Mouse (Mus musculus) heart, postnatal 14 days (tissue): ENCODE results near the gene Ftsj1. TPM values are rescaled to one million over a fixed set of nuclear protein-coding genes. Genes with fewer than 3 reads are reported as not detected.
A peak's percentile ranks its signal among the peaks of the same experiment; 100 is the strongest.

Experiments used
- DNase-seq, 2 experiments: peaks; one replicate each; pipeline ENCODE4 v3.0.0; 2021 to 2022
- intact Hi-C: fragments of 180-260 bp; cut with DNase I; formaldehyde crosslinking; loops from one replicate; pipeline ENCODE4 v1.15.1; 2025
- long read RNA-seq, 2 experiments: library from polyadenylated mRNA; stranded (forward); transcript quantifications; one replicate each; pipeline ENCODE4 v2.0.0; 2021
- total RNA-seq, 2 experiments: library from RNA; stranded (reverse); gene quantifications; 2 replicates each; pipeline ENCODE4 v1.2.3; 2021

Gene Ftsj1
- total RNA-seq, result 10 to 100 TPM in 1 of 2 experiments, 1 to 10 TPM in 1; 9.8 to 12.7 TPM
- long read RNA-seq, experiment 1, transcript Ftsj1-203 (13 exons, 1,656 nt), result major isoform, 22 of 28 reads
- long read RNA-seq, experiment 1, transcript Ftsj1-201 (13 exons, 3,425 nt), result minor isoform, 5 of 28 reads
- long read RNA-seq, experiment 1, partial matches to known transcripts, result 0 of 28 reads
- long read RNA-seq, experiment 1, other reads (novel, unspliced or antisense), result 1 of 28 reads
- long read RNA-seq, experiment 2, transcript Ftsj1-203 (13 exons, 1,656 nt), result major isoform, 11 of 16 reads
- long read RNA-seq, experiment 2, partial matches to known transcripts, result 2 of 16 reads
- long read RNA-seq, experiment 2, other reads (novel, unspliced or antisense), result 1 of 16 reads

DNA sequence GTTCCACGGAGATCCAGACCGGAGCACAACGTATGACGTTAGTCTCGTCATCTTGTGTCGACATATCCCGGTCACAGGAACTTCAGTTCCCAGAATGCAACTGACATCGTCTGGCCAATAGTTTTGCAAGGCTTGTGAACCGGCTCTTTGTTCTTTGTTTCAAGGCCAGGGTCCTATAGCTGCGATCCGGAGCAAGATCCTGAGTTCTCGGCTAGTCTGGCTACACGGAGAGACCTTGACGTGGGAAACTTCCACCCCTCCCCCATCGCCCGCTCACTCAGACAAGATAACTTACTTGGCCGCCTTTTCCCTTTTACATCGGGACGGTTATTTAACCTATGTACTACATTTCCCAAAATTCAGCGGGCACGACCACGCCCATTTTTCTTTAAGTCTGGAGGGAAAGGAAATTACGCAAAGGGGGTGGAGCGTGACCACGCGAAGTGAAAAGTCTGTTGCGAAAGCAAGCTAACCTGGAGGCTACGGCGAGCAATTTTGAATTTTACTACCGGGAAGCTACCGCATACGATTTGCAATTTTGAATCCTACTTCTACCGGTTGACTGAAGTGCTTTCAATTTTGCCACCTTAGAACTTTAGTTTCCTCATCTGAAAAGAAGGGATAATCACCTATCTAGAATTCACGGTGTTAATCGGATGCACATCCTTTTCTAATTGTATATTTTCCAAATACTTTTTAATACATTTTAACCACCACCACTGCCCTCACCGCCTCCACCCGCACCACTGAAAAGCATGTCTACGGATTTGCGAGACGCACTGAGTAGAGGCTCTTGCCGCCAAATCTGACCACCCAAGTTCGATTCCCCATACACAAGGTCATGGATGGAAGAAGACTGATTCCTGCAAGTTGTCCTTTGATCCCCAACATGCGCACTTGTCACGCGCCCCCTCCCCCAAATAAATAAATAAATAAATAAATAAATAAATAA is at the start of gene Ftsj1:
Ftsj1 (minus strand) TSS at position 73 of the 952 bp plus-strand sequence.
- peak; percentile 67 to 72 for DNase-seq
- intact Hi-C loops, result loop anchor here (5.0 kb wide), 1 partner anchor 60 kb away; the partner anchor contains the start of gene Ebp

DNA sequence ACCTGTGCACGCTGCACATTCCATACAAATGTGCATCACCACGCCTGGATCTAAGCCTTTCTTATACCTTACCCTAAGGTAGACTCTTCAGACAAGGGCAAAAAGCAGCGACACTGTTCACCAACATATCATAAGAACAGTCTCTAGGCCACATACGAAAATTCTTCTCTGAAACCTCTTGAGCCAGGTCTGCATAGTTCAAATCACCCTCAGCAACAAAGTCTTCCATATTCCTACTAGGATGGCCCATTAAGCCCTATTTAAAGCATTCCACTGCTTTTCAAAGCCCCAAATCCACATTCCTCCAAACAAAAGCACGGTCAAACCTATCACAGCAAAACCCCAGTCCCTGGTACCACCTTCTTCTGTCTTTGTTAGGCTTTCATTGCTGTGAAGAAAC is 36.4 kb upstream of the Ftsj1 start:
- intact Hi-C loops, result no loop called here
- DNase-seq, result no peak

DNA sequence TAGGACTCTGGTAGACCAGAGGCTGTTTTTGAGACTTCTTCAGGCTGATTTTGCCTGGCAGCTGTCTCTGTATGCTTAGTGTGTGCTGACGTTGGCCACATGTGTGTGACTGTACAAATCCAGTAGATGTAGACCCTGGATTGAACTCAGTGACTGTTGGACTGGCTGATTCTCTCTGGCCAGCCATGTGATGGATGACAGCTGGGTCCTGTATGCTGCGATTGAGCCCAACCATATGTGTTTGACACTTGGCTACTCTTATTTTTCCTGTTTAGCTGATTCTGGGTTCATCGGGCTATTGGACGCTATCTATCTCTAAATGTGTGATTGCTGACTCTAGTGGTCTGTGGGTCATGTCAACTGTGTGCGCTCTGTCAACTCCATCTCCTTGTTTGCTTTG is 21.9 kb upstream of the Ftsj1 start:
- intact Hi-C loops, result no loop called here
- peak in 1 of 2 experiments; percentile 21 for DNase-seq

DNA sequence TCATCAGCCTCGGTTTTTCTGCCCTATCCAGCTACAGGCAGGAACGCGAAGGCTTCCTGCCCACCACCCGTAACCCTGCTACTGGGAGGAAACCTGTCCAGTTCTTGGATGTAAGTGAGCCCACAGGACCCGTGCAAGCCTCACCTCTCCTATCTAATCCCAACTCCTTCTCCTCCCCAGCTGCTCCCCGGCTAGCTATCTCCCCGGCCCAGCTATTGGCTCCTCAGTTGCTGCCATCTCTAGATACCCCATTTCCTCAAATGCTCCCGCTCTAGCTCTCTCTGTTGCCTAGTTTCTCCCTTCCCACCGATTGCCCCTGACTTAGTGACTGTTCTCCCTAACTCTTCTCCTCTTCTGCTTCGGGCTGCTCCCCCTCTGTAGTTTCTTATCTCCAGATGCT is 19.8 kb upstream of the Ftsj1 start:
- no peak for DNase-seq
- intact Hi-C loops, result no loop called here

DNA sequence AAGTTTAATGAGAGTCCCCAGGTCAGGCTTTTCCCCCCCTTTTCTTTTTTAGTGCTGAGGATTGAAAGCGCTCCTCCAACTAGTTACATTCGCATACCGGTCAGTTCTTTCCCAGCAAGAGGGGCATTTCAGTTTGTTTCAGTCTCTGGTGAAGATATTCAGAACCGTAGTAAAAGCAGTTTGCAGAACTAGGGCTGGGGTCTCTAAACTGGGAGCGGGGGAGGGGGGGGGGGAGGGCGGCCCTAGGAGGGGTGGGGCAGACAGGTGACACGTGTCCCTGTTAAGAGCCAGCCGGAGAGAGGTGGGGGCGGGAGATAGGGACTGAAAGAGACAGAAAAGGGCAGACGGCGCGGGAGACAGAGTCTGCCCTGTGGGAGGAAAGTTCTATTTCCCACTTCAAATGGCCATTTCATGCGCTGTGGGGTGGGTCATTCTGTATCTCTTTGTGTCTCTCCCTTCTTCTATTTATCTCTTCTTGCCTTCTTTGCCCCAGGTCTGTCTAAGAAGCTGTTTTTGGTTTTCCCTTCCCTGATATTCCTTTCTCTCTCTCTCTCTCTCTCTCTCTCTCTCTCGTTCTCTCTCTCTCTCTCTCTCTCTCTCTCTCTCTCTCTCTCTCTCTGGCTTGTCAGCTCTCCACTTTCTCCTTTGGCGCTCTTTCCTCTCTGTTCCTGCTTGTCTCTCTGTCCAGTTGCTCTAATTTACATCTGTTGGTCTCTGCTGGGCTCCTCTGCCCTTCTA is 19.0 kb upstream of the Ftsj1 start, which contains the start of gene Slc38a5:
Slc38a5 (plus strand) TSS at position 51 of the 738 bp plus-strand sequence.
- no peak for DNase-seq
- intact Hi-C loops, result no loop called here

DNA sequence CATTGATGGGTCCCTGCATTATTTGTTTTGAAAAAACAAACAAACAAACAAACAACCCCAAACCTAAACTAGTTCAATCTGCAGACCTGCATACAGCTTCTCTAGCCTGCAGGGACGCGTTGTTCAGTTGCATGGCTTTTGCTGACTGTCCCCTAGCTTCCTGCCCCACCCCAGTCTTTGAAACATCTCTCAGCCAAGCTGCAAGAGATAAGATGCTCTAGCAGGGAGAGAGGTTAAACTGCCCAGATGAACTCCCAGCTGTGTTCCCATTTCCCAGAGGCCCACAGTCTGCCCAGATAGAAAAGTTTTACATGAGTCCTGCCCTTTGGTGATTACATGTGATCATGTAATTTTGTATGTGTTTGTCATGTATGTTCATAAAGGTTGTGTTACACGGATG is 12.0 kb upstream of the Ftsj1 start:
- no peak for DNase-seq
- intact Hi-C loops, result no loop called here

DNA sequence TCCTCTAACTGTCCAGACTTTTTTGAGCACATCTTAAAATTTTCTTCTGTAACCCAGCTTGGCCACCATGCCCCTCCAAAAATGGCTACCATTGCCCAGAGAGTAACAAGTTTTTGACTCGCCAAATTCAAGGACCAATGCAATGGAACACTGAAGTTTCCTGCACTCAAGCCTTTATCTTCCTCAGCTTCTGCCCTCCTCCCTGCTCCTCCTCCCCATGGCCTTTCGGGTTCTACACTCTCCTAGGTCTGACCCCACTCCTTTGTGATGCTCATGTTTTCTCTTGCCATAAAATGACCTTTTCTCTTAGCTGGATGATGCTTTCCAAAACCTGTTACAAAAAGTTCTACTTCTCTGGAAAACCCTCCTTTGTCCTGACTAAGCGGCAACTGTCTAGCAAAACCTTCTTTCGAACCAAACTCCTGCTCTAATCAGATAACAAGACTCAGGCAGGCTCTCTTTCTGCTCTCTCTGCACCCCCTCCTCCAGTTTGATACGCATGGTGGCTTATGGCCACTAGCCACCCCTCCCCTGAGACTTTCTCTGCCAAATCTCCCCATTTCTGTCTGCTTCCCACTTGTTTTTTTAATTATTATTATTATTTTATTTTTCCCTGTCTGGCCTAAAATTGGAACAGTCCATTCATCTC is 11.1 kb upstream of the Ftsj1 start:
- no peak for DNase-seq
- intact Hi-C loops, result no loop called here

DNA sequence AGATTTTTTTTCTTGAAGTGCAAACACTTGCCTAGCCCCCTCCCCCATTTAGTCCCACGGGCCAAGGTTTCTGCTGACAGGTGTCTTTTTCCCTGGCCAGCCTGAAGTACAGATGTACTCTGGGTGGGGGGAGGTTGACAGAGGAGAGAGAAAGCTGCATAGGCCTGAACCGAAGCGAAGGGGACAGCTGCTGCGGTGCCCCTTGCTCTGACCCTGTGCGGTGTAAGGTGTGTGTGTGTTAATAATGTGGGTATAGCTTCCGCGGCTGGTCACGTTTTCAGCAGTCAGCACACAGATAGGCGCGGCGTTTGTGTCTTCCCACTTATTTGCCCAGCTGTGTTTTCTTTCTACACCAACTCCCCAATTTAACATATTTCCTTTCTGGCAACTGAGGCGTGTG is 7.3 kb upstream of the Ftsj1 start:
- intact Hi-C loops, result no loop called here
- DNase-seq, result no peak

DNA sequence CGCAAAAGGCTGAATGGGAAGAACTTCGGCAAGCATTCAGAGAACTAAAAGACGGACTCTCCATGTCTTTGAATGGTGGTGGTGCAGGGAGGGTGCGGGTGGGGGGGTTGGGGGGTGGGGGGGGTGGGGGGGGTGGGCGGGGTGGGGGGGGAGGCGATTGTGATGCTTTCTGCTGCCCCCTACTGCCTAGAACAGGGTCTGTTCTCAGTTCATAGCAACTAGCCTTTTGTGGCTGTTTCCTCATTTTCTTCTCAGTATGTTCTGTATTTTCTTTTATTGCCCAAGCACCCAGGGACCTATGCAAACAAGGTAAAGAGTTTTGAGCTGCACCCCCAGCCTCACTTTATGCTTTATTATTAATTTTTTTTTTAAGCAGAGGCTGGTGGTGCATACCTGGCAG is 3.6 kb upstream of the Ftsj1 start:
- DNase-seq, result no peak
- intact Hi-C loops, result no loop called here

DNA sequence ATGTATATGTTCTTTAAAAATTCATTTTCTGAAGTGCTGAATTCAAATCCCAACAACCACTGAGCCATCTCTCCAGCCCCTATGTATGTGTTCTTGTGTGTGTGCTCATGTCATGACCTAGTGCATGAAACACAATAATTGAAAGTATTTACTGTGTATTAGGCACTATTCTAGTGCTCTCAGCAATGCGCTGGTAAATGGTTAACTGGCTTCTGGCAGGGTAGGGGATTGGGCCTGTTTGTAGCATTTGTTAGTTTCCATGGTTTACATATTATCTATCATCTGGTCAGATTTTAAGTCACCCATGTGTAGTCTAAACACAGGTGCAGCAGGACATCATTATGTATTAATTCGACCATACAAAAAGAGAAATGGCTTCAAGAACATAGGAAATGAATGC is 1.5 kb upstream of the Ftsj1 start:
- DNase-seq, result no peak
- intact Hi-C loops, result loop anchor here (5.0 kb wide), 1 partner anchor 61 kb away; the partner anchor contains the start of gene Ebp

DNA sequence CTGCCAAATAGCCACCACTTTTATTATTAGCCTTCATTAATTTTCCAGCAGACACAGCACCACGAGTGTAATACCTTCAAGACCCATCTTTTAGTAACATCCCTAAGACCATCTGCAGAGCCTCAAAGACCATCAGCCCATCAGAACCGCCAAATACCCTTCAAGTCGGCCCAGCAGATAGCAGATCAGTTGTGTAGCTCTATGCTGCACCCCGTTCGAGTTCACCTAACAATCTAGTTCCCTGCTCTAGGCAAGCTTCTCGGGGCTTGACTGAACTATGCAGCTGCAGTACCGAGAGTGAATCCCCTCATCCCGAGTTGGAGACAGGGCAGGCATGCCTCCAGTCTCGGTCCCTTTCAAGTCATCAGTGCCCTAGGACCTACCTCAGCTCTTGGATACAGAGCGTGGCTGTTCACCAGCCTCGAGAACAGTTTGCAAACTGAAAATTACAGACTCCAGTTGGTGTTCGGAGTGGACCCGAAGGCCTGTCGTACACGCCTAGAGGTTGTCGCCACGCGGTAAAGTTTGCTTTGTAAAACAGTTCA is 345 bp downstream of the Ftsj1 start:
- DNase-seq, result no peak
- intact Hi-C loops, result loop anchor here (5.0 kb wide), 1 partner anchor 60 kb away; the partner anchor contains the start of gene Ebp

DNA sequence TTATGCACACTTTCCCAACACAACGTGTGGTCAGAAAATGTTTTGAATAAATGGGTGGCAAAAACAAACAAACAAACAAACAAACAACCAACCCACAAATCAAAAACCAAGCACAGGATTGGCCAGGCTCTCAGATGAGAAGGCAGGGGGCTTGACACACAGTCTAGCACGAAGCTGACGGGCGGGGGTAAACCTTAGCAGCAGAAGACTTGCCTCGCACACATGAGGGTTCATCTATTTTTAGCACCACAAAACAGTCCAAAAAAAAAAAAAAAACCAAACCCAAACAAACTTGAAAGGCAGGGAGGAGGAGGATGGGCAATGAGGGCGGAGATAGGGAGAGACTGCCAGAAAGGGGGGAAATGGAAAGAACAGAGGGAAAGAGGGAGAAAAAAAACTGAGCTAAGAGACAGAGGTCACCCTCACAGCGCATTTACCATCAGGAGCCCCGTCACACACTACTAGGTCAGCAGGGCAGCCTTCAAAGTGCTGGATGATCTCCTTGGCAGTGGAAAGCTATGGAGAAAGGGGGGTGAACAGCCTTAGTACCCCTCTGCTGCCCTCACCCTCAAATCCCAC is 3.6 kb downstream of the Ftsj1 start:
- DNase-seq, result no peak
- intact Hi-C loops, result no loop called here

DNA sequence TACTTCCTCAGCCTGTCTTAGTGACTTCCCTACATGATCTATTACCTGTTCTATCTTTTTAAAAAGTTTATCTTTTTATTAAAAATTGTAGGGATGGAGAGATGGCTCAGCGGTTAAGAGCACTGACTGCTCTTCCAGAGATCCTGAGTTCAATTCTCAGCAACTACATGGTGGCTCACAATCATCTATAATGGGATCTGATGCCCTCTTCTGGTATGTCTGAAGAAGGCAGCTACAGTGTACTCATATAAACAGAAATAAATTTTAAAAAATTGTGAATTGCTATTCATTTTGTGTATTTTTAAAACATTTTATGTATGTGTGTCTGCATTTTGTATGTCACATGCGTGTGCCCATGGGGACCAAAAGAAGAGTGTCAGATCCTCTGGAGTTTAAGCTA is 4.5 kb downstream of the Ftsj1 start:
- no peak for DNase-seq
- intact Hi-C loops, result no loop called here

DNA sequence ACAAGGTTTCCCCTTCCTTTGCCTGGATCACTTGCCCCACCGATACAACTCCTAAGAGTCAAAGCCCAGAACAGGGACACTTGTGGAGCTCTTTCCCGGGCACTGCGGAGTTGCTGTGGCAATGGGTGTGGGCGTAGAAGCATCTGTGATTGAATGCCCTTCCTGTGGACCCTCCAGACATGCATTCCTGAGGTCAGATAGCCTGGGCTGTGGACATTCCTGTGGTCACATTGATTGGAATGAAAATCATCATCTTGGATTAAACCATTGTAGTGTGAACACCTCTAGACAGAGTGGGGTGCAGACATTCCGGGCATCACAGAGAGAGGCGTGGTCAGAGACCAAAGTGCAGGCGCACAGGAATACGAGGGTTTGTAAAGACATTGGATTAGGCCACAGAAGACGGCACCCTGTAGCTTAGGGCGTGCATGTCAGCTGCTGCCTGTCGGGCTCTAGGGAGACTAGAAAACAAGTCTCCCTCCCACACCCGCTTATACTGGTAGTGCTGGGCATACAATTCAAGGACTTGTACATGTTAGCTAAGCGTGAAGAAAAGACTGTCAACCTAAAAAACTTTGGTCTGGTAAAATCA is 13.3 kb downstream of the Ftsj1 start:
- DNase-seq, result no peak
- intact Hi-C loops, result no loop called here

DNA sequence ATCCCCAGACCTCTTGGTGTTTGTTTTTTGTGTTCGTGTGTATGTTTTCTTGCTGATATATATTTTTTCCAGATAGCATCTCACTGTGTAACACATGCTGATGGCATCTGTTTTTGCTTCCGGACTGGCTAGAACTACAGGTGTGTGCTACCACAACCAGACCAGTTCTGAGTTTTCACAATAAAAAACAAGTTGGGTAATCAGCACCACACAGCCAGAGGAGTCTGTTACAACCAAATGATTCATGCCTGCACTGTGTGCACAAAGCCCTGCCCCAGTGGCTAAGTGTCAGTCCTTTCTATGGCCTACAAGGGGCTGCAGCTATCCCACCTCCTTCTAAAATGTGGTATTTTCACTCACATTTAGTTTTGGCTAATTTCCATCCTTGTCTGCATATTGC is 15.5 kb downstream of the Ftsj1 start:
- intact Hi-C loops, result no loop called here
- DNase-seq, result no peak

DNA sequence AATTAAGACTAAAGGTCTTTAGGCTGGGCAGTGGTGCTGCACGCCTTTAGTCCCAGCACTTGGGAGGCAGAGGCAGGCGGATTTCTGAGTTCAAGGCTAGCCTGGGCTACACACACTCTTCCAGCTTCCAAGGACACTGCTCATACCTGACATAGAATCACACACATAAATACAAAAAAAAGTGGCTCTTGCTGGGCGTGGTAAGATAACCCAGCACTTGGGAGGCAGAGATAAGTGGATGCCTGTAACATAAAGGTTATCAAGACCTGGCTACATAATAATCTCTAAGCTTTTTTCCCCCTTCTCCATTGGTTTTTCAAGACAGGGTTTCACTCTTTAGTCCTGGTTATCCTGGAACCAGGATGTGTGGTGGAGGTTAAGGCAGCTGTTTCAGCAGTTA is 18.6 kb downstream of the Ftsj1 start:
- no peak for DNase-seq
- intact Hi-C loops, result no loop called here

DNA sequence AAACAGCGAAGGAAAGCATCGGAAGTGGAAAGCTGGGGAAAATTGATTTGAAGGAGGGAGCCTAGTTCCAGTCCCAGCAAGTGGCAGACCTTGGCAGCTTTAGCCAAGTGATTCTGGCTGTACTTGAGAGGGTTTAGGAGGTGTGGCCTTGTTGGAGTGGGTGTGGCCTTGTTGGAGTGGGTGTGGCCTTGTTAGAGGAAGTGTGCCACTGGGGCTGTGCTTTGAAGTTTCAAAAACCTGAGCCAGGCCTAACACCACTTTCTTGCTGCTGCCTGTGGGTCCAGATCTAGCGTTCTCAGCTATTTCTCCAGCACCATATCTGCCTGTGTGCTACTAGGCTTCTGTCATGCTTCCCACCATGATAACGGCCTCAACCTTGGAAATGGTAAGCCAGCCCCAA is 21.9 kb downstream of the Ftsj1 start:
- intact Hi-C loops, result no loop called here
- no peak for DNase-seq

DNA sequence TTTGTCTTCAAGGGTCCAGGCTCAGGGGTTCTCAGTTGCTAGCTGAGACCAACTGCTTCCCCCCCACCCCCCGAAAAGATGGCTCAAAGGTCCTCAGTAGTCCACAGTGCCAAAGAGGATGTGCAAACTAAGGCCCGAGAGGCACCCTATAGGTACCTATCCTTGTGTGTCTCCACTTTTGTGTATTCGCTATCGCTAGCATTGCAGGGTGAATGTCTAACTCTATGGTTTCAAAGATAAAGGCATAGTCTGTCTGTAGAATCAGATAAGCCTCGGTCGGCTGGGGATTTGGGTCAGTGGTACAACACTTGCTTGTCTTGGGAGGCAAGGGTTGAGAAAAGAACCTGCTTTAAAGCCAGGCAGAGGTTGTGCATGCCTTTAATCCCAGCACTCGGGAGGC is 28.7 kb downstream of the Ftsj1 start:
- DNase-seq, result no peak
- intact Hi-C loops, result no loop called here
